Mouse (Mus musculus) forebrain, embryonic 11.5 days (tissue): Measurements from ENCODE around the gene Astl. TPM values are rescaled to one million over a fixed set of nuclear protein-coding genes. Genes with fewer than 3 reads are reported as not detected.

Experiments used
- ATAC-seq: fragments of 200-750 bp; cut with Nextera tagmentation; replicated peaks from 2 replicates; pipeline ENCODE4 v1.8.0; 2017; ENCODE audit warnings: moderate TSS enrichment; ENCODE audit not compliant: low FRiP score
- DNase-seq: peaks from one replicate; pipeline ENCODE4 v3.0.0-alpha.2; 2017; ENCODE audit warnings: low spot score
- H3K27ac ChIP-seq: fragments of 300-500 bp; sonication (generic); 2 replicates; pipeline ENCODE4 v1.5.1; 2014; ENCODE audit warnings: low read depth, low read length
- H3K27me3 ChIP-seq: fragments of 300-500 bp; sonication (generic); 2 replicates; pipeline ENCODE4 v1.6.1; 2014; ENCODE audit warnings: mild to moderate bottlenecking, low read length, mixed read lengths; ENCODE audit not compliant: control insufficient read depth, insufficient read depth
- H3K36me3 ChIP-seq: fragments of 300-500 bp; sonication (generic); 2 replicates; pipeline ENCODE4 v1.6.1; 2014; ENCODE audit warnings: mild to moderate bottlenecking, low read length, moderate library complexity, mixed read lengths; ENCODE audit not compliant: control insufficient read depth, insufficient read depth
- H3K4me1 ChIP-seq: fragments of 300-500 bp; sonication (generic); replicated peaks from 2 replicates; pipeline ENCODE4 v1.6.1; 2014; ENCODE audit warnings: low read length, mixed read lengths; ENCODE audit not compliant: control insufficient read depth, insufficient read depth
- H3K4me2 ChIP-seq: fragments of 300-500 bp; sonication (generic); 2 replicates; pipeline ENCODE4 v1.6.1; 2014; ENCODE audit warnings: low read depth, mild to moderate bottlenecking, low read length, moderate library complexity, mixed read lengths; ENCODE audit not compliant: severe bottlenecking
- H3K4me3 ChIP-seq: fragments of 300-500 bp; sonication (generic); 2 replicates; pipeline ENCODE4 v1.5.1; 2014; ENCODE audit warnings: low read depth, low read length
- H3K9ac ChIP-seq: fragments of 300-500 bp; sonication (generic); 2 replicates; pipeline ENCODE4 v1.6.1; 2014; ENCODE audit warnings: low read length
- H3K9me3 ChIP-seq: fragments of 300-500 bp; sonication (generic); 2 replicates; pipeline ENCODE4 v1.6.1; 2016; ENCODE audit warnings: low read length, mixed read lengths; ENCODE audit not compliant: control insufficient read depth
- WGBS: fragments of 180-500 bp; shearing (Covaris S2); extraction: QIAGEN DNeasy Blood & Tissue Kit; methylation state at CpG from one replicate; pipeline ENCODE4 v1.1.7; 2014; 5-methylcytosine and 5-hydroxymethylcytosine counted together
- polyA plus RNA-seq: library from polyadenylated mRNA; unstranded; fragments of >200 nt; fragmentation: Nextera tagmentation; extraction: Ambion mirVana; gene quantifications from 2 replicates; pipeline ENCODE4 v1.2.1, GENCODE M21; 2014

Gene Astl
- polyA plus RNA-seq, 1 experiment from 2014 or later = not detected

GRCm38 (mm10) chr2:127307179-127307578 lies 31.3 kb upstream of the Astl start:
- no peaks in the 10 kb centered on the region for H3K36me3 ChIP-seq
- H3K4me3 ChIP-seq = no peak overlapping the region
- no peak overlapping the region for H3K27ac ChIP-seq
- no peak for DNase-seq
- ATAC-seq = no peak
- WGBS = 40% methylated on average over 3 of the region's 3 CpGs
- no peak overlapping the region for H3K4me2 ChIP-seq
- H3K9me3 ChIP-seq = no peaks in the 10 kb centered on the region
- H3K9ac ChIP-seq = no peak overlapping the region
- no peaks in the 10 kb centered on the region for H3K27me3 ChIP-seq
- H3K4me1 ChIP-seq = no peaks in the 10 kb centered on the region

- DNase-seq = no peak
- Histone ChIP-seq H3K9me3 (no peaks in the 10 kb centered on the region), H3K9ac (no peak overlapping the region), H3K27ac (no peak overlapping the region), H3K4me1 (no peaks in the 10 kb centered on the region), H3K4me3 (no peak overlapping the region), H3K36me3 (no peaks in the 10 kb centered on the region), H3K4me2 (no peak overlapping the region), H3K27me3 (no peaks in the 10 kb centered on the region)
- 91% methylated on average over 2 of the region's 2 CpGs for WGBS
- no peak for ATAC-seq
These were observed 29.8 kb upstream of the Astl start for GRCm38 (mm10) chr2:127308660-127309059.

GRCm38 (mm10) chr2:127310246-127310645 lies 28.2 kb upstream of the Astl start:
- no peak for DNase-seq
- 50% methylated on average over 2 of the region's 2 CpGs for WGBS
- H3K4me1 ChIP-seq = no peaks in the 10 kb centered on the region

GRCm38 (mm10) chr2:127310685-127311084 lies 27.8 kb upstream of the Astl start:
- Histone ChIP-seq H3K9ac (no peak overlapping the region), H3K36me3 (no peaks in the 10 kb centered on the region), H3K4me2 (no peak overlapping the region), H3K4me1 (no peaks in the 10 kb centered on the region), H3K9me3 (no peaks in the 10 kb centered on the region), H3K27me3 (no peaks in the 10 kb centered on the region), H3K4me3 (no peak overlapping the region), H3K27ac (no peak overlapping the region)
- 93% methylated on average over 7 of the region's 7 CpGs for WGBS
- ATAC-seq (no peak), DNase-seq (peak; percentile 0)

More at GRCm38 (mm10) chr2:127310246-127310645, 28.2 kb upstream of the Astl start:
- no peaks in the 10 kb centered on the region for H3K27me3 ChIP-seq
- H3K9ac ChIP-seq = no peak overlapping the region
- ATAC-seq = no peak
- no peaks in the 10 kb centered on the region for H3K9me3 ChIP-seq
- H3K27ac ChIP-seq = no peak overlapping the region
- no peak overlapping the region for H3K4me2 ChIP-seq
- no peak overlapping the region for H3K4me3 ChIP-seq
- no peaks in the 10 kb centered on the region for H3K36me3 ChIP-seq

GRCm38 (mm10) chr2:127311193-127311592 lies 27.2 kb upstream of the Astl start:
- Histone ChIP-seq H3K27me3 (no peaks in the 10 kb centered on the region), H3K4me1 (no peaks in the 10 kb centered on the region), H3K4me3 (no peak overlapping the region), H3K36me3 (no peaks in the 10 kb centered on the region), H3K4me2 (no peak overlapping the region), H3K9me3 (no peaks in the 10 kb centered on the region), H3K27ac (no peak overlapping the region), H3K9ac (no peak overlapping the region)
- peak; percentile 3 for DNase-seq
- 79% methylated on average over 1 of the region's 1 CpGs for WGBS
- ATAC-seq = no peak

- ATAC-seq (no peak), DNase-seq (no peak)
- H3K4me2 ChIP-seq = no peak overlapping the region
- no peaks in the 10 kb centered on the region for H3K36me3 ChIP-seq
- no peak overlapping the region for H3K4me3 ChIP-seq
- no peak overlapping the region for H3K27ac ChIP-seq
- H3K9ac ChIP-seq = no peak overlapping the region
- H3K9me3 ChIP-seq = no peaks in the 10 kb centered on the region
- no peaks in the 10 kb centered on the region for H3K27me3 ChIP-seq
- 93% methylated on average over 4 of the region's 4 CpGs for WGBS
- H3K4me1 ChIP-seq = no peaks in the 10 kb centered on the region
These were observed 25.6 kb upstream of the Astl start for GRCm38 (mm10) chr2:127312801-127313200.

- Histone ChIP-seq H3K4me1 (no peaks in the 10 kb centered on the region), H3K4me3 (no peak overlapping the region), H3K27me3 (no peaks in the 10 kb centered on the region), H3K27ac (no peak overlapping the region), H3K36me3 (no peaks in the 10 kb centered on the region), H3K9me3 (no peaks in the 10 kb centered on the region), H3K4me2 (no peak overlapping the region), H3K9ac (no peak overlapping the region)
- no peak for DNase-seq
- WGBS = 52% methylated on average over 4 of the region's 4 CpGs
- ATAC-seq = no peak
These were observed 24.6 kb upstream of the Astl start for GRCm38 (mm10) chr2:127313878-127314277.

GRCm38 (mm10) chr2:127314467-127315154 lies 23.8 kb upstream of the Astl start:
- Histone ChIP-seq H3K27me3 (no peaks in the 10 kb centered on the region), H3K9ac (no peak overlapping the region), H3K4me1 (no peaks in the 10 kb centered on the region), H3K4me2 (no peak overlapping the region), H3K36me3 (no peaks in the 10 kb centered on the region), H3K4me3 (no peak overlapping the region), H3K27ac (no peak overlapping the region), H3K9me3 (no peaks in the 10 kb centered on the region)
- DNase-seq (no peak), ATAC-seq (no peak)
- WGBS = 75% methylated on average over 6 of the region's 6 CpGs

- no peak overlapping the region for H3K27ac ChIP-seq
- 91% methylated on average over 1 of the region's 1 CpGs for WGBS
These were observed 23.3 kb upstream of the Astl start for GRCm38 (mm10) chr2:127315155-127315470.

More at GRCm38 (mm10) chr2:127315155-127315470, 23.3 kb upstream of the Astl start:
- H3K9me3 ChIP-seq = no peaks in the 10 kb centered on the region
- H3K9ac ChIP-seq = no peak overlapping the region
- no peak overlapping the region for H3K4me2 ChIP-seq
- ATAC-seq = no peak
- H3K4me1 ChIP-seq = no peaks in the 10 kb centered on the region
- H3K27me3 ChIP-seq = no peaks in the 10 kb centered on the region
- no peaks in the 10 kb centered on the region for H3K36me3 ChIP-seq
- no peak overlapping the region for H3K4me3 ChIP-seq
- DNase-seq = no peak
